Mouse (Mus musculus) embryo, embryonic 11.5 days (tissue): ENCODE data around the gene Tmc3.

Source experiments
- DNase-seq: peaks from one replicate; pipeline ENCODE4 v3.0.0-alpha.2; 2012; ENCODE audit warnings: low read depth, low spot score

Tmc3 gene

DNA sequence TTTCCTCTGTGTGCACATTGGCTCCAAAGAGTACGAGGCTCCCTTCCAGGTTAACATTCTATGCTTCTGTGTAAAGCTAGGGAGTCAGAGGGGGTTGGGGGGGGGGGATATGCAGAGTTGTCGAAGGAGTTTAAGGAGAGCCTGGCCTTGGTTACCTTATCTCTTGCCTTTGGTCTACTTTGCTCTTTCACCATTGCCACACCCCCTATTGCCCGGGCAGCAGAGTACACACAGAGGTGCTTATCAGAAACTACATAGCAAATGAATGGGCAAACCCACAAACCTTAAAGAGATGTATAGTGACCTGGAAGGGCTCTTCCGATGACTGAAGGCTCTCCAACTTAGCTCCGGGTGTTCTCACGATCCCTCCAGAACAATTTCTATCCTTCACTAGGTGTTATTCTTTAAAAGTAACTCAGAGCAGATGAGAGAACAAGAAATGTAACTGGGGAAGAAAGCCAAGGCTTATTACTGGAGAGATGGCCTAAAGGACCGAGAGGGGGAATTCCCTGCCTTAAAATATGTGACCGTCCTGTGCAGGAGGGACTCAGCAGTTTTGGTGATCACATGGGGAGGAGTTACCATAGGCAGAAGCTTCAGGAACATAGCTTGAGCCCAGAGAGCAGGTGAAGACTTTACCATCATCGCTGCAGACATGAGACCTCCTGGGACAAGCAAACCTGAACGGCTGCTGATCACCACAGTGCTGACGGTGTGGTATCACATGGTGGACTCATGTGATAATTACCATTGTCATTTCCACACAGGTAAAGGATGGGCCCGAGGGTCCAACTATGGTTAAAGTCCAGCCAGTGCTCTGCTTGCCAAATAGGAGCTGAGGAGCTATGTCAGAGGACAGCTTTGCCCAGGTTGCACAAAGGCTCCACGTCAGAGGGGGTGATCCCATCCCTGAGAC, 14.5 kb downstream of the Tmc3 start:
- no peak for DNase-seq

DNA sequence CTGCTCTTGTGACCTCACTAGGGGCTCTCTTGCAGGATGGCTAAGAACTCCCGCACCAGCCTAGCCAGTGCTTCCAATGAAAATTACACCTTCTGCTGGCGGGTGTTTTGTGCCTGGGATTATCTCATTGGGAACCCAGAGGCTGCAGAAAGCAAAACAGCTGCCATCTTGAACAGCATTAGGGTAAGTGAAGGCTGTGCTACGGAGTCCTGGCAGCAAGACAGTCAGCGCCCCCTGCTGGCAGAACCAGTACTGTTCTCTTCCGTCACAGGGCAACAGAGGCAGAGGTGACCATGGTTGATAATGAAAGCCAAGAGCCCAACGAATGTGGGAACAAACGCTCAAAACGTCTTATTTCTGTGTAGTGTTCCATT, 15.2 kb downstream of the Tmc3 start:
- peak; percentile 26 for DNase-seq

GRCm38 (mm10) chr7:83604180-83604944, 19.6 kb downstream of the Tmc3 start:
- DNase-seq: no peak

DNA sequence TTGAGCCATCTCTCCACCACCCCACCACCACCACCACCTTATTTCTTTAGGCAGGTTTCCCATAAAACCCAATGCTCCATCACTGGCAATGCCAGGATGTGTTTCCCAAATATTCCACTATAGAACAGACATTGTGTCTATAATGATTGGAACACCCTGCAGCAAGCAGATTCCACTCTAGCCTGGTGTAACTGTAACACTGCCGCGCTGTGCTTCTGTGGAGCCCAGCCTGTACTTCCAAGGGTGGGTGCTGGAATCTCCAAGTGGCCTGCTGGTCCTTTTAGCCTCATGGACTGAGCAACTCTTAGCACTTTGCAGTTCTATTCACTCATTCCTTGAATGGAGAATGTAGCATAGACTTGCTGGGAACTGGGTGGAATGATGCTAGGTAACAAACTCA, 22.1 kb downstream of the Tmc3 start:
- DNase-seq: no peak

DNA sequence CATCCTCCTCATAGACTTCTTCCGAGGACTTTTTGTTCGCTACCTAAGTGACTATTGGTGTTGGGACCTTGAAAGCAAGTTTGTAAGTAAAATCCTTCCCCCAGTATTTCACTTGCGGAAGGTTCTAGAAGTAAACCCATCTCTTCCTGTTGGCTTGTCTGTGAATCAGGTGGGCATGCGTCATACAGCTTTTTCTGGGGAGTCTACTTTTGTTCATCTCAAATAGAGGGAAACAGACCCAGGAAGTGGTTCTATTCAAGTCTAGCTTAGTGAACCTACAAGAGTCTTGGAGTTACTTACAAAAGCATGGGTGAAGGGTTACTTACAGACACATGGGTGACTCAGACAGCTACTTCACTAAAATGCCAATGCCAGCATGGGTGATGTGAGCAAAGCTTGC, 25.2 kb downstream of the Tmc3 start:
- DNase-seq: no peak

GRCm38 (mm10) chr7:83611886-83612285, 27.2 kb downstream of the Tmc3 start:
- no peak for DNase-seq

- DNase-seq: no peak
Measured at GRCm38 (mm10) chr7:83615272-83615671, 30.5 kb downstream of the Tmc3 start.

DNA sequence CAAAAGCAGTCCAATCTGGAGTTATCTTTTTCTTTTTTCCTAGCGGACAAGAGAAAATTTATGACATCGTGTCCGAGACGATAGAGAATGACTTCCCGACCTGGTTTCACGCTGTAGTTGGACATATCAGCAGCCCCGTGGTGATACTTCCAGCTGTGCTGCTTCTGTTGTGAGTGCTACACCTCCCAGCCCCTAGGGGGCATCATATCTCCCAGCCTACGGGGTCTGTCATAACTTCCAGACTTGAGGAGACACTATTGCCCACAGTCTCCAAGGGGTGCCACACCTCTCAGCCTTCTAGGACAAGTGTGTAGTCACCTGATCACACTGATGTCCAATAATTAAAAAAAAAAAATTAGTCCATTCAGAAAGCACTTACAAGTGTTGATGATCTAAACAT, 31.1 kb downstream of the Tmc3 start:
- no peak for DNase-seq

- DNase-seq: no peak
Measured at GRCm38 (mm10) chr7:83616268-83616667, 31.5 kb downstream of the Tmc3 start.

DNA sequence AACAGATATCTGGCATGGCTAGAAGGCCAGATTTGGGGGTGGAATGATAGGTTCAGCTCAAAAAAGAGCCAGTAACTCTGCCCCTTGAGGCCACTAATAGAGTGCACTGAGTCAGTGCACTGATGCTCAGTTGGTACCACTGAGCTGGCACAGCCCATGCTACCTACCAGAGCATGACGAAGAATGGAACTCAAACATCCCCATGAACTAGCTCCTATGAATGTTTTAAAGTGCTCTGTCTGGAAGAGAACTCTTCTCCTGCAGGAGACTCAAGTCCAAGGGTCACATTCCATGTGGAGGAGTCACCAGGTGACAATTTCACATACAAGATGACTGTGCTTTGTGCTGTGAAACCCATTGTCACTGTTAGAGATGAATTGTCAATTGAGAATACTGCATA, 34.0 kb downstream of the Tmc3 start:
- no peak for DNase-seq

- DNase-seq: no peak
Measured at GRCm38 (mm10) chr7:83622582-83622981, 37.9 kb downstream of the Tmc3 start.

GRCm38 (mm10) chr7:83624065-83624464, 39.3 kb downstream of the Tmc3 start:
- no peak for DNase-seq

GRCm38 (mm10) chr7:83626557-83627257, 42.0 kb downstream of the Tmc3 start:
- no peak for DNase-seq

DNA sequence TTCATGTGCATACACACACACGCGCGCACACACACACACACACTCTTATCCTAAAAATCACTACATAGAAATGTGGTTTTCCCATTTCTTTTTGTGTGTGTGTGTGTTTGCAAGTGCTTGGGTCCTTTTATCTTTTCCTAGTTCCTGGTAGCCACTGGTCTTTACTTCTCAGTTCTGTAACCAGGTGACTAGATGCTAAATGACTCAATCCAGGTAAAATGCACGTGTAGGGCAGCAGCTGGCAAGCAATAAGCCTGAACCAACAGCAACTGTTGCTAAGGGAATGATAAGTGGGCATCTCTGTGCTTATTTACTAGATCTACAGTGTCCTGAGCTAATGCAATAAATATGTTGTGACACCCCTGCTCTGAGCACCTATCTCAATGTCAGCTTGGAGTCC, 42.6 kb downstream of the Tmc3 start:
- DNase-seq: no peak

DNA sequence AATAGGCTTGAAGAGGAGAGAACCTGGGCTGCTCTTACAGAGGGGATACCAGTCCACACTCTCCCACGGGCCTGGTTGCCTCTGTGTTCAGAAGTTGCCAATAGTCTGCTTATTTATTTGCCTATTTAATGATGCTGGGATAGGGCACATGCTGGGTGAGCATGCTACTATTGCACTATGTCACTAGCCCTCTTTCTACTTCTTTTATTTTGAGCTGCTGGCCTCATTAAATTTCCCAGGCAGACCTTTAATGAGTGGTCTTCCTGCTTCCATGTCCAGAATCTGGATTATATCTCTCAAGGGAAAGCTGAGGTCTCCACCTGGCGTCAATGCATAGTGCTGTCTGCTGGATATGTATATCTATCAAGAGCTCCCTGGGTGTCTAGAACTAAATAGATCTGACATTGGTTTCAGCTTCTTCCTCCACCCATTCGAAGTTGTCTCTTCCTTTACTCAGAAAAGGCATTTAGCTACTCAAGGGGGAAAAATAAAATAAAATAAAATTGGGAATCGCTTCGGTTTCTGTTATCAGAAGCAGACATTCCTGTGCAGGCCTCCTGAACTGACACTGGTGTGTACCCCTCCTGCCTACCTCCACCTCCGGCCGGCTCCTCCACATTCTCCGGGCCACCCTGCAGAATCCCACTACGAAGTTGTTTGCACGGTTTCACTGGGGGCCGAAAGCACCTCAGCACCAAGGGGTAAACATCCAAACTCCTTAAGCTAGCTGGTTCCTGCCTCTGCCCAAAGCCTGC, 46.5 kb downstream of the Tmc3 start:
- no peak for DNase-seq

GRCm38 (mm10) chr7:83631828-83632681, 47.3 kb downstream of the Tmc3 start, which contains the start of gene Stard5:
Gene Stard5, plus strand, starts transcription at chr7:83631959.
- DNase-seq: peak; percentile 88

GRCm38 (mm10) chr7:83632682-83633120, 48.0 kb downstream of the Tmc3 start:
- DNase-seq: no peak

DNA sequence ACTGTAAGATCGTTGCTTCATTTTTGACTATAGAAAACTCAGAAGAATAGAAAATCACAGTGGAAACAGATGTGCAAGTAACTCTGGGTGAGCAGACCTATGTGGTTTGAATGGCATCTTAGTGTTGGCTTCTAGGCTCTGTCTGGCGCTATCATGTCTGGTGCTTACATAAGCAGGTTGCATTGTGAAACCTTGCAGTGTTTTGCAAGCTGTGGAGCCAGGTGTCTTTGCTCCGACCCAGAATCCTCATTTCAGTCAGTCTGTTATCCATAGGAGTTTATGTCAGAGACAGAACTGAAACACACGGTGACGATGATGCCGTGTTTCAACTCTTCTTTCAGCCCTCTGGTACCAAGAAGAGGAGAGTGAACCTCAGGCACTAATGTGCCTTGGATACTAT, 49.1 kb downstream of the Tmc3 start:
- no peak for DNase-seq

DNA sequence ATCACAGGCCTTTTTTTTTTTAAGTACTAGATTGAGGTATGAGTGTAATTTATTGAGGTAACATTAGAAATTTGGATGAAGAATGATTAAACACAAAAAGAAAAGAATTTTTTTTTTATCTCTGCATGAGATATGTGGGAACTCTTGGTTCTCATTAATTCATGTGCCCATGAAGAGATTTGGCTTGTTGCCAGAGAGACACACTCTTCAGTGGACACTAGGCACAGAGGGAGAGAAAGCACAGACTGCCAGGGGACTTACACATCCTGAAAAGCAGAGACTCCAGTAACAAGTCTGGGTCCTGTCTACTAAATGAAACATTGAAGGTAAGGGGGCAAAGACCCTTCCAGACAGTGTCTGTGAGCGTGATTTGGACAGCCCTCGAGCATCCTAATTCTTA, 51.0 kb downstream of the Tmc3 start:
- no peak for DNase-seq

- no peak for DNase-seq
Measured at GRCm38 (mm10) chr7:83636425-83636824, 51.7 kb downstream of the Tmc3 start.
